Mouse (Mus musculus) forebrain, postnatal 0 days (tissue): ENCODE measurements around the gene Lexm. TPM values are rescaled to one million over a fixed set of nuclear protein-coding genes. Genes with fewer than 3 reads are reported as not detected.

ENCODE experiments used
- ATAC-seq: fragments of 200-750 bp; cut with Nextera tagmentation; 2 replicates; pipeline ENCODE4 v1.8.0; 2017; ENCODE audit warnings: mild to moderate bottlenecking, moderate library complexity
- DNase-seq: peaks from one replicate; pipeline ENCODE4 v3.0.0-alpha.2; 2015
- H3K27ac ChIP-seq: fragments of 300-500 bp; sonication (generic); 2 replicates; pipeline ENCODE4 v1.5.1; 2014; ENCODE audit warnings: low read depth, mild to moderate bottlenecking, antibody characterized with exemption, low read length, moderate library complexity, mixed read lengths
- H3K27me3 ChIP-seq: fragments of 300-500 bp; sonication (generic); 2 replicates; pipeline ENCODE4 v1.6.1; 2014; ENCODE audit warnings: mild to moderate bottlenecking, low read length, mixed read lengths; ENCODE audit not compliant: insufficient read depth
- H3K36me3 ChIP-seq: fragments of 300-500 bp; sonication (generic); 2 replicates; pipeline ENCODE4 v1.6.1; 2014; ENCODE audit warnings: mild to moderate bottlenecking, moderate library complexity; ENCODE audit not compliant: insufficient read depth
- H3K4me1 ChIP-seq: fragments of 300-500 bp; sonication (generic); 2 replicates; pipeline ENCODE4 v1.6.1; 2014; ENCODE audit warnings: antibody characterized with exemption; ENCODE audit not compliant: insufficient read depth
- H3K4me2 ChIP-seq: fragments of 300-500 bp; sonication (generic); 2 replicates; pipeline ENCODE4 v1.6.1; 2014; ENCODE audit warnings: low read depth, mild to moderate bottlenecking, moderate library complexity
- H3K4me3 ChIP-seq: fragments of 300-500 bp; sonication (generic); 2 replicates; pipeline ENCODE4 v1.5.1; 2014; ENCODE audit warnings: low read depth, low read length, mixed read lengths
- H3K9ac ChIP-seq: fragments of 300-500 bp; sonication (generic); 2 replicates; pipeline ENCODE4 v1.6.1; 2014; ENCODE audit warnings: mild to moderate bottlenecking
- H3K9me3 ChIP-seq: fragments of 300-500 bp; sonication (generic); 2 replicates; pipeline ENCODE4 v1.6.1; 2016; ENCODE audit warnings: low read length
- CTCF ChIP-seq: sonication (generic); IDR thresholded peaks from 2 replicates; pipeline ENCODE4 v1.5.1; 2016; ENCODE audit warnings: antibody characterized with exemption, control low read depth, low read depth
- WGBS: fragments of 180-500 bp; shearing (Covaris S2); extraction: QIAGEN DNeasy Blood & Tissue Kit; methylation state at CpG from one replicate; pipeline ENCODE4 v1.1.7; 2014; 5-methylcytosine and 5-hydroxymethylcytosine counted together
- polyA plus RNA-seq: library from polyadenylated mRNA; unstranded; fragments of >200 nt; fragmentation: Nextera tagmentation; extraction: Ambion mirVana; gene quantifications from 2 replicates; pipeline ENCODE4 v1.2.1, GENCODE M21; 2015
- total RNA-seq: library from RNA; depleted of rRNA; stranded (reverse); fragments of >200 nt; gene quantifications from 2 replicates; pipeline ENCODE4 v1.2.3, GENCODE M21; 2014; rRNA removed

Lexm gene
- total and polyA plus RNA-seq, 2 experiments from 2014 or later: not detected

DNA sequence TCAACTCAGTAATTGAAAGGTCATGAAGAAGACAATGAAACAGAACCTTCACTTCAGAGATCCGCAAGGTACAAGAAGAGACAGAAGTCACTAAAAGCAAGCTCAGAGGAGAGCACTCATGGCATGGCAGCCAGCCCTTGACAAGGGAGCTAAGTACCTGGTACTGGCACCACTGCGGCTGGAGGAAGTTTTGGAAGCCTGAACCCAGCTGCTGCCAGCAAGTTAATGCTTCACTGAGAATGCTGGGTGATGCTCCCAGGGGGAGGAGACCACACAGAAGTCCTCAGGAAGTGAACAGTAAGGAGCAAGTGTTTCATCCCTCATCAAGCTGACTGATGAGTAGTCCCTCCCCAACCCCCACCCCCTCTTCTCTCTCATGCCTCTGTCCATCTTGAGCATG, 74.8 kb downstream of the Lexm start:
- no peak overlapping the region for H3K9ac ChIP-seq
- no peaks in the 10 kb centered on the region for H3K36me3 ChIP-seq
- DNase-seq (no peak), ATAC-seq (no peak)
- 88% methylated on average over 2 of the region's 2 CpGs for WGBS
- H3K27ac ChIP-seq: no peak overlapping the region
- H3K9me3 ChIP-seq: no peaks in the 10 kb centered on the region
- H3K27me3 ChIP-seq: no peaks in the 10 kb centered on the region
- no peak for TF ChIP-seq CTCF
- H3K4me2 ChIP-seq: no peak overlapping the region
- no peak overlapping the region for H3K4me3 ChIP-seq
- no peaks in the 10 kb centered on the region for H3K4me1 ChIP-seq

DNA sequence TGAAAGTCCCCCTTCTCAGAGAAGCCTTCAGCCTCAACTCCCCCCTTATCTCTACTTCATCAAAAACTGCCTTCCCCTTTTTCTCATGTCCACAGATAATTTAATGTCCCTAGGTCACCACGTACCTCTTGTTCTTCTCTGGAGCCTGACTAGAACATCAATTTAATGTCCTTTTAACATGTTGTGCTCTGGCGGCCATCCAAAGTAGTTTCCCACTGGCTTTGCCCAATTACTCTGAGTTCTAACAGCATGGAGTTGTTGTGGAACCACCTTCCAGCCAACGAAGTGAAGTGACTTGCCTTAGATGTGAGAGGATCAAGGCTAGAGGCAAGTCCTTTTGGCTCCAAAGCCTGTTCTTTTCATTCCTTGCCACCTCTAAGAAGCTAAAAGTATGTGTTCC, 75.5 kb downstream of the Lexm start:
- no peaks in the 10 kb centered on the region for H3K4me1 ChIP-seq
- no peak for TF ChIP-seq CTCF
- 41% methylated on average over 3 of the region's 3 CpGs for WGBS
- no peak overlapping the region for H3K4me2 ChIP-seq
- no peak overlapping the region for H3K9ac ChIP-seq
- ATAC-seq (no peak), DNase-seq (no peak)
- H3K27ac ChIP-seq: no peak overlapping the region
- H3K4me3 ChIP-seq: no peak overlapping the region
- no peaks in the 10 kb centered on the region for H3K27me3 ChIP-seq
- no peaks in the 10 kb centered on the region for H3K36me3 ChIP-seq
- H3K9me3 ChIP-seq: no peaks in the 10 kb centered on the region

Other genes starting within 250 kb of the Lexm start
- gene Pcsk9, start 152.9 kb downstream of the Lexm start, total RNA-seq: 5.5 and 5.6 TPM in 2 replicates
- 3.7 and 4.0 TPM in 2 replicates for gene Pcsk9, start 152.9 kb downstream of the Lexm start, polyA plus RNA-seq
- not detected in 2 replicates for gene Bsnd, start 125.0 kb downstream of the Lexm start, total RNA-seq
- gene Bsnd, start 125.0 kb downstream of the Lexm start, polyA plus RNA-seq: not detected in 2 replicates
- 101 and 105 TPM in 2 replicates for gene Dhcr24, start 56.2 kb downstream of the Lexm start, total RNA-seq
- 7.0 and 7.7 TPM in 2 replicates for gene Dhcr24, start 56.2 kb downstream of the Lexm start, polyA plus RNA-seq
- 2.5 TPM in 2 replicates for gene Ttc22, start 5.2 kb upstream of the Lexm start, total RNA-seq
- 1.2 and 1.6 TPM in 2 replicates for gene Ttc22, start 5.2 kb upstream of the Lexm start, polyA plus RNA-seq
- 13.2 and 13.6 TPM in 2 replicates for gene Pars2, start 33.8 kb upstream of the Lexm start, total RNA-seq
- 9.2 and 9.9 TPM in 2 replicates for gene Pars2, start 33.8 kb upstream of the Lexm start, polyA plus RNA-seq
- gene Ttc4, start 61.7 kb upstream of the Lexm start, total RNA-seq: 108 and 114 TPM in 2 replicates
- gene Ttc4, start 61.7 kb upstream of the Lexm start, polyA plus RNA-seq: 78.2 and 89.1 TPM in 2 replicates
- 0.95 and 1.5 TPM in 2 replicates for gene Mroh7, start 113.7 kb upstream of the Lexm start, total RNA-seq
- 0.30 and 0.71 TPM in 2 replicates for gene Mroh7, start 113.7 kb upstream of the Lexm start, polyA plus RNA-seq
- not detected in 2 replicates for gene Fam151a, start 116.6 kb upstream of the Lexm start, total RNA-seq
- not detected in 2 replicates for gene Fam151a, start 116.6 kb upstream of the Lexm start, polyA plus RNA-seq
- 3.4 and 5.5 TPM in 2 replicates for gene Acot11, start 187.8 kb upstream of the Lexm start, total RNA-seq
- 0.75 and 1.2 TPM in 2 replicates for gene Acot11, start 187.8 kb upstream of the Lexm start, polyA plus RNA-seq